Mouse (Mus musculus) testis, adult 2 months (tissue): ENCODE measurements at regions not wholly inside any gene's neighbourhood (a gene's known extent, or its start where the extent isn't known, plus 50 kb on each side); places are given as distances from the start of the nearest gene placed in this dataset.

ENCODE experiments used
- H3K27ac ChIP-seq: fragments of 200-500 bp; 2 replicates; pipeline ENCODE4 v1.5.1; 2012; ENCODE audit warnings: low read depth, low read length; ENCODE audit not compliant: control insufficient read depth, insufficient read depth
- H3K27me3 ChIP-seq: fragments of 200-500 bp; 2 replicates; pipeline ENCODE4 v1.6.1; 2012; ENCODE audit warnings: mild to moderate bottlenecking, low read length, moderate library complexity; ENCODE audit not compliant: control insufficient read depth, insufficient read depth
- H3K36me3 ChIP-seq: fragments of 200-500 bp; 2 replicates; pipeline ENCODE4 v1.6.1; 2012; ENCODE audit warnings: mild to moderate bottlenecking, low read length; ENCODE audit not compliant: control insufficient read depth, insufficient read depth
- H3K4me1 ChIP-seq: fragments of 200-500 bp; 2 replicates; pipeline ENCODE4 v1.6.1; 2012; ENCODE audit warnings: low read length; ENCODE audit not compliant: control insufficient read depth, insufficient read depth
- H3K4me3 ChIP-seq: fragments of 200-500 bp; 2 replicates; pipeline ENCODE4 v1.5.1; 2012; ENCODE audit warnings: low read depth, mild to moderate bottlenecking, low read length, moderate library complexity, mixed read lengths; ENCODE audit not compliant: control insufficient read depth
- CTCF ChIP-seq: fragments of 200-500 bp; IDR thresholded peaks from 2 replicates; pipeline ENCODE4 v1.5.1; 2012; ENCODE audit warnings: low read depth, mild to moderate bottlenecking, inconsistent platforms, low read length, moderate library complexity; ENCODE audit not compliant: control insufficient read depth, insufficient read depth, insufficient replicate concordance
- POLR2A ChIP-seq: fragments of 200-500 bp; IDR thresholded peaks from 2 replicates; pipeline ENCODE4 v1.6.1; 2012; ENCODE audit warnings: low read depth, mild to moderate bottlenecking, inconsistent platforms, low read length, moderate library complexity; ENCODE audit not compliant: control insufficient read depth

- H3K27ac ChIP-seq: no peak overlapping the region
- peaks cover 4% of the 10 kb centered on the region for H3K4me1 ChIP-seq
- TF ChIP-seq CTCF: no peak
- no peak for TF ChIP-seq POLR2A
- H3K27me3 ChIP-seq: no peaks in the 10 kb centered on the region
- H3K36me3 ChIP-seq: no peaks in the 10 kb centered on the region
- H3K4me3 ChIP-seq: no peak overlapping the region
Observed at GRCm38 (mm10) chr10:118758825-118759471, 111.1 kb downstream of the Dyrk2 start.

- H3K4me3 ChIP-seq: no peak overlapping the region
- H3K36me3 ChIP-seq: no peaks in the 10 kb centered on the region
- H3K27me3 ChIP-seq: no peaks in the 10 kb centered on the region
- H3K27ac ChIP-seq: no peak overlapping the region
- TF ChIP-seq CTCF: no peak
- TF ChIP-seq POLR2A: no peak
- peaks cover 4% of the 10 kb centered on the region for H3K4me1 ChIP-seq
Observed at GRCm38 (mm10) chr10:118760441-118760840, 109.6 kb downstream of the Dyrk2 start.

- Histone ChIP-seq H3K4me1 (peaks cover 4% of the 10 kb centered on the region), H3K36me3 (no peaks in the 10 kb centered on the region), H3K4me3 (no peak overlapping the region), H3K27ac (no peak overlapping the region), H3K27me3 (no peaks in the 10 kb centered on the region)
- no peak for TF ChIP-seq CTCF
- TF ChIP-seq POLR2A: no peak
Observed at GRCm38 (mm10) chr10:118761101-118761868, 108.7 kb downstream of the Dyrk2 start.

- Histone ChIP-seq H3K36me3 (no peaks in the 10 kb centered on the region), H3K4me1 (no peaks in the 10 kb centered on the region), H3K27ac (no peak overlapping the region), H3K4me3 (no peak overlapping the region), H3K27me3 (no peaks in the 10 kb centered on the region)
- no peak for TF ChIP-seq CTCF
- TF ChIP-seq POLR2A: no peak
Observed at GRCm38 (mm10) chr10:118765051-118765450, 105.0 kb downstream of the Dyrk2 start.

DNA sequence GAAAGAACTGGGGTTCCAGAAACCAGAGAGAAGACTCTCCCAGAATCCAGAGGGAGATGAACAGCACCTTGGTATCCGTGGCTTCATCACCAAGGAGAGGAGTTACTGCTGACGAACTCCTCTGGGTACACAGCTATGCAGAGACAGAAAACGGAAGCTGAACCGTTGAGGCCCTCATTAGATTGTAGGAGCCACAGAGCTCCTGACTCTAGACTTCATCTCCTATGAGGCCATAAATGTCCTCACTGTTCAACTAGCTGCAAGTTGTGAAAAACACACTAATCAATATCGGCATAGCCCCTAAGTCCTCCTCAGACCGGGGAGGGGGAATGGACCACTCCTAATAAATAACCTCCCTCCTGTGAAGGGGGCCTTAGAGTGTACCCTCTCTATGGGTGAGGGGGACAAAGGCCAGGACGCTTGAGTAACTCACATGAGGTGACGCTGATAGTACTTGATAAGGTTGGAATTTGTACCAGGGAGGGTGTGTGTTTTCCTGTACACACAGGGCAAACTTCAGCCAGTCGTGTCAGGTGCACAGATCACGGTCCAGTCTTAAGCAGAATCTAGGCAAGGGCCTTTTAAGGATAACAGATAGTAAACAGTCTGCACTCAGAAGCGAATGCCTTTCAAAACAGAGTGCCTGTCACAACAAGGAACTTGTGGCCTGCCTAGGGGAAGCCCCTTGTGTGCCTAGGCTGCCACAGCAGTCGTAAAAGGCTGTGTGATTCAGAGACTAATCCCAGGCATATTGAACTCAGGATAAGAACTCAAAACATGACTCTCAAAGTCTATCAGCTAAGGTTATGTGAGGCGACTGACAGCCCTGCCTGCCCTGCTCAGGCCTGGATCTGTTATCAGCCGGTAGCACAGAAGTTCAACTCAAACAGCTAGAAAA is 104.2 kb downstream of the Dyrk2 start:
- H3K27me3 ChIP-seq: no peaks in the 10 kb centered on the region
- no peak overlapping the region for H3K27ac ChIP-seq
- no peak overlapping the region for H3K4me3 ChIP-seq
- H3K4me1 ChIP-seq: no peaks in the 10 kb centered on the region
- no peaks in the 10 kb centered on the region for H3K36me3 ChIP-seq
- TF ChIP-seq POLR2A: no peak
- TF ChIP-seq CTCF: no peak

DNA sequence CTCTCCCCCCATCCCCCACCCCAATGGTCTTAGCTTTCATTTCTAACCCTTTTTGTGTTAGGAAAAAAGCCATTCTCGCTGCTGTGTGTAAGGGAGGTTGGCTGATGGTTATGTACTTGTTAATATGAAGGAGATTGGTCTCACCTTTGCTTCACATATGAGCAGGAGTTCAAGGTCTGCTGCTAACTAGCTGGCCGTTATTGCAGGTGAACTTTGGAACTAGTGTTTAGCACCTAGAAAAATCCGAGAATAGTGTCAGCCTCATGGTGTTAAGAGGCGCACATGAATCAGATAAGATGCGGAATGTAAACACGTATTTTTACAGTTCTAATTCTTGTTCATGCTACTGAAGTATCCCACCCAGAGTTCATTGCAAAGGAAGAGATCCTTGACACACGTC is 103.2 kb downstream of the Dyrk2 start:
- H3K4me1 ChIP-seq: no peaks in the 10 kb centered on the region

GRCm38 (mm10) chr10:118769751-118770150 is 100.3 kb downstream of the Dyrk2 start:
- Histone ChIP-seq H3K4me3 (no peak overlapping the region), H3K36me3 (no peaks in the 10 kb centered on the region), H3K27me3 (no peaks in the 10 kb centered on the region), H3K27ac (no peak overlapping the region), H3K4me1 (no peaks in the 10 kb centered on the region)
- no peak for TF ChIP-seq POLR2A
- no peak for TF ChIP-seq CTCF

More for the DNA sequence above, 103.2 kb downstream of the Dyrk2 start:
- Histone ChIP-seq H3K36me3 (no peaks in the 10 kb centered on the region), H3K27ac (no peak overlapping the region), H3K4me3 (no peak overlapping the region), H3K27me3 (no peaks in the 10 kb centered on the region)
- no peak for TF ChIP-seq CTCF
- no peak for TF ChIP-seq POLR2A
